Mouse (Mus musculus) midbrain, postnatal 0 days (tissue): ENCODE data around the gene Olfr1510. TPM values are rescaled to one million over a fixed set of nuclear protein-coding genes. Genes with fewer than 3 reads are reported as not detected.
"Not testable (repeated sequence)": the region's sequence is repeated elsewhere in the genome, so short reads cannot be mapped to it uniquely, and the experiment has no call there.

ENCODE experiments used
- ATAC-seq: fragments of 200-750 bp; cut with Nextera tagmentation; 2 replicates; pipeline ENCODE4 v1.8.0; 2017; ENCODE audit warnings: moderate number of reproducible peaks, mild to moderate bottlenecking, moderate TSS enrichment, moderate library complexity; ENCODE audit not compliant: low FRiP score
- DNase-seq: peaks from one replicate; pipeline ENCODE4 v3.0.0-alpha.2; 2015; ENCODE audit warnings: low spot score
- H3K27ac ChIP-seq: fragments of 300-500 bp; sonication (generic); 2 replicates; pipeline ENCODE4 v1.5.1; 2014; ENCODE audit warnings: low read depth, mild to moderate bottlenecking, low read length, mixed read lengths
- H3K27me3 ChIP-seq: fragments of 300-500 bp; sonication (generic); 2 replicates; pipeline ENCODE4 v1.6.1; 2014; ENCODE audit warnings: low read length, control low read depth, mixed read lengths; ENCODE audit not compliant: insufficient read depth
- H3K36me3 ChIP-seq: fragments of 300-500 bp; sonication (generic); 2 replicates; pipeline ENCODE4 v1.6.1; 2014; ENCODE audit warnings: low read length, control low read depth, mixed read lengths; ENCODE audit not compliant: insufficient read depth
- H3K4me1 ChIP-seq: fragments of 300-500 bp; sonication (generic); 2 replicates; pipeline ENCODE4 v1.6.1; 2014; ENCODE audit warnings: mild to moderate bottlenecking, control low read depth, antibody characterized with exemption, low read length, mixed read lengths; ENCODE audit not compliant: insufficient read depth
- H3K4me2 ChIP-seq: fragments of 300-500 bp; sonication (generic); 2 replicates; pipeline ENCODE4 v1.6.1; 2014; ENCODE audit warnings: low read depth, mild to moderate bottlenecking, low read length, mixed read lengths; ENCODE audit not compliant: poor library complexity, severe bottlenecking
- H3K4me3 ChIP-seq: fragments of 300-500 bp; sonication (generic); 2 replicates; pipeline ENCODE4 v1.5.1; 2014; ENCODE audit warnings: low read depth, mild to moderate bottlenecking, low read length, moderate library complexity
- H3K9ac ChIP-seq: fragments of 300-500 bp; sonication (generic); replicated peaks from 2 replicates; pipeline ENCODE4 v1.6.1; 2014; ENCODE audit warnings: mild to moderate bottlenecking, low read length, moderate library complexity, mixed read lengths; ENCODE audit not compliant: poor library complexity, severe bottlenecking
- H3K9me3 ChIP-seq: fragments of 300-500 bp; sonication (generic); 2 replicates; pipeline ENCODE4 v1.6.1; 2016; ENCODE audit warnings: low read length, control low read depth
- CTCF ChIP-seq: IDR thresholded peaks from 2 replicates; pipeline ENCODE4 v1.5.1; 2016; ENCODE audit warnings: antibody characterized with exemption, mild to moderate bottlenecking
- WGBS: fragments of 180-500 bp; shearing (Covaris S2); extraction: QIAGEN DNeasy Blood & Tissue Kit; methylation state at CpG from one replicate; pipeline ENCODE4 v1.1.7; 2014; 5-methylcytosine and 5-hydroxymethylcytosine counted together
- polyA plus RNA-seq: library from polyadenylated mRNA; unstranded; fragments of >200 nt; fragmentation: Nextera tagmentation; extraction: Ambion mirVana; gene quantifications from 2 replicates; pipeline ENCODE4 v1.2.1, GENCODE M21; 2015
- total RNA-seq: library from RNA; depleted of rRNA; stranded (reverse); fragments of >200 nt; gene quantifications from 2 replicates; pipeline ENCODE4 v1.2.3, GENCODE M21; 2014; rRNA removed

Gene Olfr1510
- total RNA-seq (not detected in 2 replicates), polyA plus RNA-seq (not detected in 2 replicates)

- DNase-seq = no peak
- Histone ChIP-seq H3K9ac (no peak within 1 kb of the TSS), H3K27ac (no peak within 1 kb of the TSS), H3K4me1 (no peaks in the 10 kb centered on the region), H3K4me3 (no peak within 1 kb of the TSS), H3K9me3 (no peaks in the 10 kb centered on the region), H3K4me2 (no peak within 1 kb of the TSS), H3K27me3 (no peaks in the 10 kb centered on the region), H3K36me3 (no peaks in the 10 kb centered on the region)
- no peak for ATAC-seq
- TF ChIP-seq CTCF = no peak
- WGBS = 82% methylated on average over 3 of the region's 3 CpGs
Observed at GRCm38 (mm10) chr14:52414273-52414672, at the start of gene Olfr1510. Gene Olfr1510 (minus strand): TSS chr14:52414373.

DNA sequence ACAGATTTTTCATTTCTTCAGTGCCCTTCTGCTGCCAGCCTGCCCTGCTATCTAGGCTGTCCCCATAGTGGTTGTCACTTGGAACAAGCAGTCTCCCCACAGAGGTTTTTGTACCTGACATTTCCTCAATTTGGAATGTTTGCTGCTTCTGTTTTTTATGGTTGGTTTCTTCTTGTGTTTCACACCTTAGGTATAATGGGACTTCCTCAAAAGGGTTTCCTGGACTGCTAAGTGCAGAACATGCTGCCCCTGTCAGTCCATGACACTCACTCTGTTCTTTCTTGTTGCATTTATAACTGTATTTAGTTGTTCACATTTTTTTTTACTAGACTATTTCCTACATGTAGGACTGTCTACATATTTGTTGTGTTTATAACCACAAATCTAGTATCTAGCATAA is 47.8 kb upstream of the Olfr1510 start:
- no peak for TF ChIP-seq CTCF
- Histone ChIP-seq H3K36me3 (no peaks in the 10 kb centered on the region), H3K27ac (no peak overlapping the region), H3K27me3 (no peaks in the 10 kb centered on the region), H3K9me3 (no peaks in the 10 kb centered on the region), H3K4me1 (no peaks in the 10 kb centered on the region), H3K9ac (no peak overlapping the region), H3K4me2 (no peak overlapping the region), H3K4me3 (no peak overlapping the region)
- DNase-seq (no peak), ATAC-seq (no peak)

DNA sequence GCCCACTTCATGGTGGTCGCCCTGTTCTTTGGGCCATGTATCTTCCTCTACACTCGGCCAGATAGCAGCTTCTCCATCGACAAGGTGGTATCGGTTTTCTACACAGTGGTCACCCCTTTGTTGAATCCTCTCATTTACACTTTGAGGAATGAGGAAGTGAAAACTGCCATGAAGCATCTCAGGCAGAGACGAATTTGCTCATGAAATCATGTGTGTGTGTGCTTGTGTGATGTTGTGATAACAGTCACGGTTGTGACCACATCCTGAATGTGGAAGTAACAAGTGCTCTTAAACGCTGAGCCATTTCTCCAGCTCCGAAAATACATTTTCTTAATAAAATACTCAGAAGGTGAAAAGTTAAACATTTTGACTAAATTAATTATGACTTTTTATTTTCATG is 37.0 kb upstream of the Olfr1510 start:
- Histone ChIP-seq H3K27ac (no peak overlapping the region), H3K27me3 (no peaks in the 10 kb centered on the region), H3K9ac (no peak overlapping the region), H3K4me2 (no peak overlapping the region), H3K4me1 (no peaks in the 10 kb centered on the region), H3K36me3 (no peaks in the 10 kb centered on the region), H3K9me3 (no peaks in the 10 kb centered on the region), H3K4me3 (no peak overlapping the region)
- 91% methylated on average over 8 of the region's 8 CpGs for WGBS
- ATAC-seq = no peak
- no peak for TF ChIP-seq CTCF
- DNase-seq = no peak

DNA sequence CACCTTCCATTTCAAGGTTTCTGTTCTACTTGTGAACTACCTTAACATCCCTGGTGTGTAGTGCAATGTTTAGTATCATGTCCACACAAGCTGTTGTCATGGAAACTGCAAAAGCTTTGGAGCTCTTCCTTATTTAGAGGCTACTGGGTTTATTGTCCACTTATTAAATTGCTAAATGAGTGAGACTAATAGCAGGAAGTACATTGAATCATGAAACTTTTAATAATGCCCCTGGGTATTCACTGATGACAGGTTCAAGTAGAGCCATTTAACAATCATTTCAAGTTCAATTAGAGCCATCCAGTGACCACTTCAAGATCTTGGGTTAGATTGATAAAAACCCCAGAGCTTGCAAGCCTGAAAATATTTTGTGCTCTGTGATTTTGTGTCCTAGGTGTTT is 28.5 kb upstream of the Olfr1510 start, which contains the start of gene Olfr1509:
TSS of gene Olfr1509 (plus strand) at position 301 of the 400 bp plus-strand sequence.
- DNase-seq = no peak
- no peak within 1 kb of the TSS for H3K4me3 ChIP-seq

GRCm38 (mm10) chr14:52427686-52428085 is 13.5 kb upstream of the Olfr1510 start:
- Histone ChIP-seq H3K27ac (no peak overlapping the region), H3K36me3 (no peaks in the 10 kb centered on the region), H3K9ac (no peak overlapping the region), H3K27me3 (no peaks in the 10 kb centered on the region), H3K4me2 (no peak overlapping the region), H3K4me1 (no peaks in the 10 kb centered on the region), H3K9me3 (no peaks in the 10 kb centered on the region), H3K4me3 (no peak overlapping the region)
- ATAC-seq = no peak
- 96% methylated on average over 1 of the region's 1 CpGs for WGBS
- no peak for TF ChIP-seq CTCF
- no peak for DNase-seq

More for the DNA sequence above, 28.5 kb upstream of the Olfr1510 start, which contains the start of gene Olfr1509:
- H3K4me2 ChIP-seq = no peak within 1 kb of the TSS
- H3K4me1 ChIP-seq = no peaks in the 10 kb centered on the region
- no peak within 1 kb of the TSS for H3K27ac ChIP-seq
- no peaks in the 10 kb centered on the region for H3K36me3 ChIP-seq
- no peak for ATAC-seq
- H3K27me3 ChIP-seq = no peaks in the 10 kb centered on the region
- TF ChIP-seq CTCF = no peak
- no peak within 1 kb of the TSS for H3K9ac ChIP-seq
- no peaks in the 10 kb centered on the region for H3K9me3 ChIP-seq

DNA sequence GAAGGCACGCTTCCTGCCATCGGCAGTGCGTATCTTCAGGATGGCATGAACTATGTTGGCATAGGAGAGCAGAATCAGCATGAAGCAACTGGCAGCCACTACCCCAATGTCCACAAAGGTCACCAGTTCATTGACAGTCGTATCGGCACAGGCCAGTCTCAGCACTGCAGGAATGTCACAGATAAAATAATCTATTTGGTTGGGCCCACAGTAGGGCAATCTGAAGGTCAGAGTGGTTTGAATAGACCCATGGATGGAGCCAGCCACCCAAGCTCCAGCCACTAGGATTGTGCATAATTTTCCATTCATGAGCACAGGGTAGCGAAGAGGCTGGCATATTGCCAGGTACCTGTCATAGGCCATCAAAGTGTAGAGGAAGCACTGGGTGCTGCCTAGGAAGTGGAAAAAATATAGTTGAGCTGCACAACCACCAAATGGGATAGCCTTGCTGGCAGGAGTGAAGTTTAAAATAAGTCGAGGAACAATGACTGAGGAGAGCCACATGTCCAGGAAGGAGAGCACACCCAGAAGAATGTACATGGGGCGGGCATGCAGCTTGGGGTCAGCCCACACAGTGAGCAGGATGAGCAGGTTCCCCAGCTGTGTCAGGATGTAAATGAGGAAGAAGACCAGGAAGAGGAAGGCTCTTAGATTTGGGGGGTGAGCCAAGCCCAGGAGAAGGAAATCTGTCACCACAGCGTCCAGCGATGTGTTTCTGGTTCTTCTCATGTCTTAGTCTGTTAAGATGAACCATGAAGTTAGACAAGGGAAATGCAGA is 3.8 kb downstream of the Olfr1510 start:
- not testable (repeated sequence) for H3K4me2 ChIP-seq, H3K9me3 ChIP-seq, ATAC-seq, H3K9ac ChIP-seq, H3K4me3 ChIP-seq, DNase-seq, H3K27me3 ChIP-seq, H3K4me1 ChIP-seq, H3K36me3 ChIP-seq, H3K27ac ChIP-seq
- WGBS = 81% methylated on average over 7 of the region's 10 CpGs
